Mouse (Mus musculus) macrophage (primary cell): ENCODE measurements around the gene Mamdc4. TPM values are rescaled to one million over a fixed set of nuclear protein-coding genes. Genes with fewer than 3 reads are reported as not detected.

Experiments
- H3K27ac ChIP-seq: fragments of 350-480 bp; formaldehyde crosslinking; 2 replicates; pipeline ENCODE4 v1.9.0; 2021
- H3K36me3 ChIP-seq: fragments of 350-480 bp; formaldehyde crosslinking; 2 replicates; pipeline ENCODE4 v1.9.0; 2021; ENCODE audit errors: inconsistent target
- H3K4me3 ChIP-seq: fragments of 350-480 bp; formaldehyde crosslinking; 2 replicates; pipeline ENCODE4 v1.9.0; 2021; ENCODE audit errors: inconsistent target
- H3K79me2 ChIP-seq: fragments of 350-480 bp; formaldehyde crosslinking; 2 replicates; pipeline ENCODE4 v1.9.0; 2021; ENCODE audit errors: inconsistent target
- WGBS: methylation state at CpG from one replicate; pipeline ENCODE4 v1.1.7; 2026; ENCODE audit warnings: inconsistent platforms; ENCODE audit not compliant: missing documents; 5-methylcytosine and 5-hydroxymethylcytosine counted together
- polyA plus RNA-seq: library from polyadenylated mRNA; stranded (reverse); fragments of 250-400 nt; gene quantifications from 3 replicates; pipeline ENCODE4 v1.2.4, GENCODE M21; 2018; ENCODE audit warnings: inconsistent platforms

Mamdc4 gene
- polyA plus RNA-seq, 1 experiment from 2014 or later, result 0.04 TPM

- peaks cover 10% of the 10 kb centered on the region for H3K36me3 ChIP-seq
- WGBS, result 8% methylated on average over 68 of the region's 77 CpGs
Observed at GRCm38 (mm10) chr2:25578796-25579736, 4.4 kb upstream of the Mamdc4 start.

GRCm38 (mm10) chr2:25577951-25578795 is 3.5 kb upstream of the Mamdc4 start:
- Histone ChIP-seq H3K79me2 (no peaks in the 10 kb centered on the region), H3K27ac (no peak overlapping the region), H3K4me3 (no peak overlapping the region), H3K36me3 (peaks cover 1% of the 10 kb centered on the region; the same call in 1 of the 2 replicates)
- WGBS, result 11% methylated on average over 73 of the region's 75 CpGs

More at GRCm38 (mm10) chr2:25578796-25579736, 4.4 kb upstream of the Mamdc4 start:
- H3K27ac ChIP-seq, result no peak overlapping the region
- H3K79me2 ChIP-seq, result no peaks in the 10 kb centered on the region
- no peak overlapping the region for H3K4me3 ChIP-seq

- H3K79me2 ChIP-seq, result no peaks in the 10 kb centered on the region
- H3K4me3 ChIP-seq, result no peak overlapping the region
- no peaks in the 10 kb centered on the region for H3K36me3 ChIP-seq
- H3K27ac ChIP-seq, result no peak overlapping the region
- 30% methylated on average over 87 of the region's 92 CpGs for WGBS
Observed at GRCm38 (mm10) chr2:25576965-25577891, 2.6 kb upstream of the Mamdc4 start.

GRCm38 (mm10) chr2:25576028-25576850 is 1.6 kb upstream of the Mamdc4 start:
- WGBS, result 95% methylated on average over 13 of the region's 16 CpGs
- H3K79me2 ChIP-seq, result no peaks in the 10 kb centered on the region
- H3K27ac ChIP-seq, result no peak overlapping the region
- H3K4me3 ChIP-seq, result no peak overlapping the region
- no peaks in the 10 kb centered on the region for H3K36me3 ChIP-seq

GRCm38 (mm10) chr2:25575432-25576027 is 885 bp upstream of the Mamdc4 start:
- H3K27ac ChIP-seq, result peak overlapping the region; percentile 52; the same call in 1 of the 2 replicates
- 27% methylated on average over 21 of the region's 21 CpGs for WGBS

GRCm38 (mm10) chr2:25574136-25574535 is 509 bp downstream of the Mamdc4 start:
- peak overlapping the region; percentile 52 for H3K27ac ChIP-seq
- 24% methylated on average over 11 of the region's 11 CpGs for WGBS

More at GRCm38 (mm10) chr2:25575432-25576027, 885 bp upstream of the Mamdc4 start:
- no peaks in the 10 kb centered on the region for H3K36me3 ChIP-seq
- peak overlapping the region; percentile 43 for H3K4me3 ChIP-seq
- no peaks in the 10 kb centered on the region for H3K79me2 ChIP-seq

GRCm38 (mm10) chr2:25573068-25573467 is 1.6 kb downstream of the Mamdc4 start:
- Histone ChIP-seq H3K27ac (no peak overlapping the region), H3K4me3 (no peak overlapping the region), H3K36me3 (no peaks in the 10 kb centered on the region), H3K79me2 (no peaks in the 10 kb centered on the region)
- 100% methylated on average over 2 of the region's 2 CpGs for WGBS

More at GRCm38 (mm10) chr2:25574136-25574535, 509 bp downstream of the Mamdc4 start:
- Histone ChIP-seq H3K36me3 (no peaks in the 10 kb centered on the region), H3K79me2 (no peaks in the 10 kb centered on the region), H3K4me3 (peak overlapping the region; percentile 43)

- H3K4me3 ChIP-seq, result no peak overlapping the region
- H3K79me2 ChIP-seq, result no peaks in the 10 kb centered on the region
- WGBS, result 98% methylated on average over 4 of the region's 4 CpGs
- H3K36me3 ChIP-seq, result no peaks in the 10 kb centered on the region
- H3K27ac ChIP-seq, result no peak overlapping the region
Observed at GRCm38 (mm10) chr2:25571221-25571620, 3.4 kb downstream of the Mamdc4 start.

GRCm38 (mm10) chr2:25569323-25569722 is 5.3 kb downstream of the Mamdc4 start:
- H3K4me3 ChIP-seq, result no peak overlapping the region
- no peaks in the 10 kb centered on the region for H3K79me2 ChIP-seq
- no peaks in the 10 kb centered on the region; the same call in 1 of the 2 replicates for H3K36me3 ChIP-seq
- 100% methylated on average over 3 of the region's 3 CpGs for WGBS
- no peak overlapping the region for H3K27ac ChIP-seq

GRCm38 (mm10) chr2:25568473-25569019 is 6.1 kb downstream of the Mamdc4 start:
- H3K79me2 ChIP-seq, result no peaks in the 10 kb centered on the region
- no peak overlapping the region for H3K27ac ChIP-seq
- H3K4me3 ChIP-seq, result no peak overlapping the region
- H3K36me3 ChIP-seq, result peaks cover 6% of the 10 kb centered on the region
- 93% methylated on average over 6 of the region's 6 CpGs for WGBS

GRCm38 (mm10) chr2:25566558-25566957 is 8.1 kb downstream of the Mamdc4 start:
- Histone ChIP-seq H3K36me3 (peaks cover 26% of the 10 kb centered on the region), H3K4me3 (no peak overlapping the region), H3K27ac (no peak overlapping the region), H3K79me2 (no peaks in the 10 kb centered on the region)
- 96% methylated on average over 6 of the region's 6 CpGs for WGBS

- Histone ChIP-seq H3K27ac (no peak overlapping the region), H3K79me2 (no peaks in the 10 kb centered on the region; the same call in 1 of the 2 replicates), H3K4me3 (no peak overlapping the region), H3K36me3 (peaks cover 34% of the 10 kb centered on the region)
- WGBS, result 90% methylated on average over 8 of the region's 8 CpGs
Observed at GRCm38 (mm10) chr2:25565741-25566140, 8.9 kb downstream of the Mamdc4 start.
